Mouse (Mus musculus) large intestine, adult 2 months (tissue): ENCODE measurements around the gene Gm49661. TPM values are rescaled to one million over a fixed set of nuclear protein-coding genes. Genes with fewer than 3 reads are reported as not detected.

Experiments
- DNase-seq: peaks from one replicate; pipeline ENCODE4 v3.0.0-alpha.2; 2012; ENCODE audit warnings: low read depth, low spot score
- WGBS: fragments of 180-500 bp; shearing (Covaris S2); methylation state at CpG from one replicate; pipeline ENCODE4 v1.1.7; 2018; 5-methylcytosine and 5-hydroxymethylcytosine counted together
- polyA plus RNA-seq: library from polyadenylated mRNA; depleted of rRNA; stranded (reverse); fragments of >200 nt; gene quantifications from 2 replicates; pipeline ENCODE4 v1.2.3, GENCODE M21; 2012; rRNA removed

Gm49661 gene
- polyA plus RNA-seq, 1 experiment, result 1.4 TPM

GRCm38 (mm10) chr8:84936962-84937546 is 32.2 kb downstream of the Gm49661 start, which contains the start of gene Mast1:
Gene Mast1, minus strand, starts transcription at chr8:84937359.
- WGBS, result 2% methylated on average over 50 of the region's 50 CpGs
- no peak for DNase-seq

GRCm38 (mm10) chr8:84936041-84936961 is 32.9 kb downstream of the Gm49661 start:
- 24% methylated on average over 23 of the region's 23 CpGs for WGBS
- no peak for DNase-seq

- 6% methylated on average over 14 of the region's 14 CpGs for WGBS
- DNase-seq, result no peak
These were observed 33.7 kb downstream of the Gm49661 start for GRCm38 (mm10) chr8:84935489-84935888.

GRCm38 (mm10) chr8:84934860-84935259 is 34.4 kb downstream of the Gm49661 start:
- DNase-seq, result no peak
- WGBS, result 3% methylated on average over 15 of the region's 15 CpGs

- WGBS, result 72% methylated on average over 16 of the region's 16 CpGs
These were observed 35.3 kb downstream of the Gm49661 start for GRCm38 (mm10) chr8:84933767-84934559.

GRCm38 (mm10) chr8:84930582-84930981 is 38.7 kb downstream of the Gm49661 start:
- no peak for DNase-seq
- WGBS, result 84% methylated on average over 13 of the region's 13 CpGs

More at GRCm38 (mm10) chr8:84933767-84934559, 35.3 kb downstream of the Gm49661 start:
- DNase-seq, result no peak

- WGBS, result 5% methylated on average over 51 of the region's 52 CpGs
These were observed 40.6 kb downstream of the Gm49661 start for GRCm38 (mm10) chr8:84928456-84929306.

GRCm38 (mm10) chr8:84927513-84927912 is 41.7 kb downstream of the Gm49661 start:
- 84% methylated on average over 1 of the region's 1 CpGs for WGBS
- no peak for DNase-seq

More at GRCm38 (mm10) chr8:84928456-84929306, 40.6 kb downstream of the Gm49661 start:
- DNase-seq, result no peak

- 57% methylated on average over 7 of the region's 7 CpGs for WGBS
These were observed 43.7 kb downstream of the Gm49661 start for GRCm38 (mm10) chr8:84925557-84925956.

GRCm38 (mm10) chr8:84921596-84921995 is 47.6 kb downstream of the Gm49661 start:
- 71% methylated on average over 2 of the region's 2 CpGs for WGBS

More at GRCm38 (mm10) chr8:84925557-84925956, 43.7 kb downstream of the Gm49661 start:
- DNase-seq, result no peak

GRCm38 (mm10) chr8:84918646-84919045 is 50.6 kb downstream of the Gm49661 start:
- DNase-seq, result no peak
- 94% methylated on average over 15 of the region's 15 CpGs for WGBS

More at GRCm38 (mm10) chr8:84921596-84921995, 47.6 kb downstream of the Gm49661 start:
- no peak for DNase-seq

- 62% methylated on average over 20 of the region's 20 CpGs for WGBS
- no peak for DNase-seq
These were observed 51.5 kb downstream of the Gm49661 start for GRCm38 (mm10) chr8:84917781-84918180.

Other genes with a start within 250 kb of the Gm49661 start
- gene G430095P16Rik, start 246.4 kb downstream of the Gm49661 start, polyA plus RNA-seq, result 0.12 and 0.18 TPM in 2 replicates
- 14.5 and 15.4 TPM in 2 replicates for gene Nfix, start 169.1 kb downstream of the Gm49661 start, polyA plus RNA-seq
- gene Dand5, start 146.6 kb downstream of the Gm49661 start, polyA plus RNA-seq, result 1.9 and 3.0 TPM in 2 replicates
- gene Gadd45gip1, start 137.9 kb downstream of the Gm49661 start, polyA plus RNA-seq, result 13.4 and 22.8 TPM in 2 replicates
- 49.3 and 65.9 TPM in 2 replicates for gene Rad23a, start 128.8 kb downstream of the Gm49661 start, polyA plus RNA-seq
- 402 and 404 TPM in 2 replicates for gene Calr, start 122.5 kb downstream of the Gm49661 start, polyA plus RNA-seq
- gene Farsa, start 112.4 kb downstream of the Gm49661 start, polyA plus RNA-seq, result 50.9 and 54.2 TPM in 2 replicates
- 3.5 and 5.5 TPM in 2 replicates for gene Syce2, start 97.3 kb downstream of the Gm49661 start, polyA plus RNA-seq
- gene Gcdh, start 75.5 kb downstream of the Gm49661 start, polyA plus RNA-seq, result 38.6 and 64.2 TPM in 2 replicates
- 0.38 and 0.43 TPM in 2 replicates for gene Klf1, start 67.5 kb downstream of the Gm49661 start, polyA plus RNA-seq
- 8.4 and 8.7 TPM in 2 replicates for gene Dnase2a, start 60.9 kb downstream of the Gm49661 start, polyA plus RNA-seq
- 0.36 and 0.49 TPM in 2 replicates for gene Mast1, start 32.1 kb downstream of the Gm49661 start, polyA plus RNA-seq
- gene Rtbdn, start 22.4 kb downstream of the Gm49661 start, polyA plus RNA-seq, result not detected in 2 replicates
- gene Prdx2, start 154 bp upstream of the Gm49661 start, polyA plus RNA-seq, result 183 and 200 TPM in 2 replicates
- 48.2 and 52.8 TPM in 2 replicates for gene Rnaseh2a, start 334 bp upstream of the Gm49661 start, polyA plus RNA-seq
- 80.2 and 118 TPM in 2 replicates for gene Junb, start 9.3 kb upstream of the Gm49661 start, polyA plus RNA-seq
- 33.8 and 49.0 TPM in 2 replicates for gene Hook2, start 21.2 kb upstream of the Gm49661 start, polyA plus RNA-seq
- 0.33 TPM in 1 of 2 replicates, not detected in the other for gene Best2, start 45.1 kb upstream of the Gm49661 start, polyA plus RNA-seq
- gene Asna1, start 55.8 kb upstream of the Gm49661 start, polyA plus RNA-seq, result 142 and 146 TPM in 2 replicates
- 93.9 and 101 TPM in 2 replicates for gene Trir, start 57.4 kb upstream of the Gm49661 start, polyA plus RNA-seq
- 34.5 and 50.7 TPM in 2 replicates for gene Tnpo2, start 67.5 kb upstream of the Gm49661 start, polyA plus RNA-seq
- 33.9 and 40.8 TPM in 2 replicates for gene Fbxw9, start 90.6 kb upstream of the Gm49661 start, polyA plus RNA-seq
- 0.73 and 1.0 TPM in 2 replicates for gene Gm5741, start 98.5 kb upstream of the Gm49661 start, polyA plus RNA-seq
- gene Dhps, start 102.3 kb upstream of the Gm49661 start, polyA plus RNA-seq, result 33.3 and 41.4 TPM in 2 replicates
- gene Wdr83os, start 111.3 kb upstream of the Gm49661 start, polyA plus RNA-seq, result 121 and 139 TPM in 2 replicates
- 29.4 and 33.9 TPM in 2 replicates for gene Wdr83, start 111.9 kb upstream of the Gm49661 start, polyA plus RNA-seq
- 37.4 and 64.2 TPM in 2 replicates for gene Man2b1, start 113.8 kb upstream of the Gm49661 start, polyA plus RNA-seq
- 0.96 and 1.5 TPM in 2 replicates for gene Zfp791, start 153.7 kb upstream of the Gm49661 start, polyA plus RNA-seq
- gene Cks1brt, start 182.5 kb upstream of the Gm49661 start, polyA plus RNA-seq, result not detected in 2 replicates